Mouse (Mus musculus) heart, embryonic 12.5 days (tissue): Measurements from ENCODE around the gene Ocln. TPM values are rescaled to one million over a fixed set of nuclear protein-coding genes. Genes with fewer than 3 reads are reported as not detected.

Experiments used
- ATAC-seq: fragments of 200-750 bp; cut with Nextera tagmentation; 2 replicates; pipeline ENCODE4 v1.8.0; 2017; ENCODE audit warnings: moderate TSS enrichment, moderate library complexity; ENCODE audit not compliant: insufficient number of reproducible peaks, low FRiP score
- H3K27ac ChIP-seq: fragments of 300-500 bp; sonication (generic); 2 replicates; pipeline ENCODE4 v1.5.1; 2016; ENCODE audit warnings: mild to moderate bottlenecking, moderate library complexity; ENCODE audit not compliant: poor library complexity, severe bottlenecking
- H3K27me3 ChIP-seq: fragments of 300-500 bp; sonication (generic); replicated peaks from 2 replicates; pipeline ENCODE4 v1.6.1; 2016; ENCODE audit warnings: mild to moderate bottlenecking, moderate library complexity
- H3K36me3 ChIP-seq: fragments of 300-500 bp; sonication (generic); 2 replicates; pipeline ENCODE4 v1.6.1; 2016; ENCODE audit warnings: mild to moderate bottlenecking, moderate library complexity
- H3K4me1 ChIP-seq: fragments of 300-500 bp; sonication (generic); replicated peaks from 2 replicates; pipeline ENCODE4 v1.6.1; 2016; ENCODE audit warnings: mild to moderate bottlenecking
- H3K4me2 ChIP-seq: fragments of 300-500 bp; sonication (generic); 2 replicates; pipeline ENCODE4 v1.6.1; 2016; ENCODE audit warnings: mild to moderate bottlenecking, moderate library complexity
- H3K4me3 ChIP-seq: fragments of 300-500 bp; sonication (generic); 2 replicates; pipeline ENCODE4 v1.5.1; 2016; ENCODE audit warnings: mild to moderate bottlenecking
- H3K9ac ChIP-seq: fragments of 300-500 bp; sonication (generic); 2 replicates; pipeline ENCODE4 v1.6.1; 2016; ENCODE audit warnings: mild to moderate bottlenecking, moderate library complexity
- H3K9me3 ChIP-seq: fragments of 300-500 bp; sonication (generic); replicated peaks from 2 replicates; pipeline ENCODE4 v1.6.1; 2016; ENCODE audit warnings: mild to moderate bottlenecking, moderate library complexity
- WGBS: fragments of 180-500 bp; shearing (Covaris S2); methylation state at CpG from one replicate; pipeline ENCODE4 v1.1.7; 2016; 5-methylcytosine and 5-hydroxymethylcytosine counted together
- polyA plus RNA-seq: library from polyadenylated mRNA; unstranded; fragments of >200 nt; fragmentation: Nextera tagmentation; extraction: Ambion mirVana; gene quantifications from 2 replicates; pipeline ENCODE4 v1.2.1, GENCODE M21; 2016

Ocln gene
- polyA plus RNA-seq = 1.5 and 1.6 TPM in 2 replicates

GRCm38 (mm10) chr13:100552369-100553041, at the start of gene Ocln:
Gene Ocln (minus strand): TSS chr13:100552718.
- Histone ChIP-seq H3K9me3 (no peaks in the 10 kb centered on the region), H3K36me3 (no peaks in the 10 kb centered on the region), H3K27ac (no peak within 1 kb of the TSS), H3K4me1 (peaks cover 14% of the 10 kb centered on the region), H3K4me2 (peak within 1 kb of the TSS; percentile 100), H3K9ac (peak within 1 kb of the TSS; percentile 80), H3K27me3 (peaks cover 51% of the 10 kb centered on the region), H3K4me3 (peak within 1 kb of the TSS; percentile 89)
- 1% methylated on average over 45 of the region's 45 CpGs for WGBS
- ATAC-seq = peak; percentile 55

- 28% methylated on average over 8 of the region's 8 CpGs for WGBS
- H3K4me2 ChIP-seq = peak overlapping the region; percentile 52
- no peak overlapping the region for H3K27ac ChIP-seq
- H3K36me3 ChIP-seq = 0 out of 2 replicates have a peak, but pooled peaks cover 3% of the 10 kb centered on the region
- H3K27me3 ChIP-seq = no peaks in the 10 kb centered on the region
- peak; percentile 70 for ATAC-seq
- no peak overlapping the region for H3K9ac ChIP-seq
- 0 out of 2 replicates have a peak, but pooled peaks cover 3% of the 10 kb centered on the region for H3K4me1 ChIP-seq
- no peak overlapping the region for H3K4me3 ChIP-seq
- no peaks in the 10 kb centered on the region for H3K9me3 ChIP-seq
These were observed 48.5 kb upstream of the Ocln start for GRCm38 (mm10) chr13:100601034-100601433.

GRCm38 (mm10) chr13:100600317-100600716, 47.8 kb upstream of the Ocln start:
- 62% methylated on average over 12 of the region's 12 CpGs for WGBS
- H3K4me2 ChIP-seq = peak overlapping the region; percentile 52
- H3K4me3 ChIP-seq = no peak overlapping the region
- no peak overlapping the region for H3K27ac ChIP-seq
- H3K9me3 ChIP-seq = no peaks in the 10 kb centered on the region
- ATAC-seq = no peak
- 0 out of 2 replicates have a peak, but pooled peaks cover 3% of the 10 kb centered on the region for H3K36me3 ChIP-seq
- H3K27me3 ChIP-seq = no peaks in the 10 kb centered on the region
- 0 out of 2 replicates have a peak, but pooled peaks cover 3% of the 10 kb centered on the region for H3K4me1 ChIP-seq
- no peak overlapping the region for H3K9ac ChIP-seq

- Histone ChIP-seq H3K9ac (no peak overlapping the region), H3K4me1 (0 out of 2 replicates have a peak, but pooled peaks cover 3% of the 10 kb centered on the region), H3K27me3 (no peaks in the 10 kb centered on the region), H3K36me3 (0 out of 2 replicates have a peak, but pooled peaks cover 3% of the 10 kb centered on the region), H3K27ac (no peak overlapping the region), H3K9me3 (no peaks in the 10 kb centered on the region), H3K4me3 (no peak overlapping the region), H3K4me2 (no peak overlapping the region)
- WGBS = 79% methylated on average over 9 of the region's 9 CpGs
- no peak for ATAC-seq
These were observed 44.8 kb upstream of the Ocln start for GRCm38 (mm10) chr13:100597284-100597683.

- H3K4me2 ChIP-seq = no peak overlapping the region
- no peaks in the 10 kb centered on the region for H3K27me3 ChIP-seq
- no peak overlapping the region for H3K27ac ChIP-seq
- no peak overlapping the region for H3K4me3 ChIP-seq
- no peaks in the 10 kb centered on the region for H3K9me3 ChIP-seq
- no peak for ATAC-seq
- 0 out of 2 replicates have a peak, but pooled peaks cover 3% of the 10 kb centered on the region for H3K36me3 ChIP-seq
- 78% methylated on average over 3 of the region's 3 CpGs for WGBS
- H3K9ac ChIP-seq = no peak overlapping the region
- no peaks in the 10 kb centered on the region for H3K4me1 ChIP-seq
These were observed 43.0 kb upstream of the Ocln start for GRCm38 (mm10) chr13:100595552-100595885.

GRCm38 (mm10) chr13:100594838-100595551, 42.5 kb upstream of the Ocln start:
- no peak overlapping the region for H3K27ac ChIP-seq

GRCm38 (mm10) chr13:100594041-100594792, 41.7 kb upstream of the Ocln start:
- no peak overlapping the region for H3K9ac ChIP-seq
- H3K4me3 ChIP-seq = peak overlapping the region; percentile 7; the same call in 1 of the 2 replicates
- H3K4me1 ChIP-seq = no peaks in the 10 kb centered on the region
- H3K27me3 ChIP-seq = no peaks in the 10 kb centered on the region
- H3K9me3 ChIP-seq = no peaks in the 10 kb centered on the region
- peak; percentile 57; the same call in 1 of the 2 replicates for ATAC-seq
- no peak overlapping the region for H3K4me2 ChIP-seq
- H3K36me3 ChIP-seq = 0 out of 2 replicates have a peak, but pooled peaks cover 3% of the 10 kb centered on the region
- H3K27ac ChIP-seq = no peak overlapping the region
- WGBS = 59% methylated on average over 12 of the region's 17 CpGs

More at GRCm38 (mm10) chr13:100594838-100595551, 42.5 kb upstream of the Ocln start:
- Histone ChIP-seq H3K36me3 (0 out of 2 replicates have a peak, but pooled peaks cover 3% of the 10 kb centered on the region), H3K9ac (no peak overlapping the region), H3K4me3 (no peak overlapping the region), H3K27me3 (no peaks in the 10 kb centered on the region), H3K4me2 (no peak overlapping the region), H3K4me1 (no peaks in the 10 kb centered on the region), H3K9me3 (no peaks in the 10 kb centered on the region)
- 60% methylated on average over 5 of the region's 5 CpGs for WGBS
- no peak for ATAC-seq

GRCm38 (mm10) chr13:100588646-100589045, 36.1 kb upstream of the Ocln start:
- H3K27me3 ChIP-seq = no peaks in the 10 kb centered on the region

GRCm38 (mm10) chr13:100582144-100582543, 29.6 kb upstream of the Ocln start:
- peak overlapping the region; percentile 2; the same call in 1 of the 2 replicates for H3K27ac ChIP-seq
- peaks cover 11% of the 10 kb centered on the region for H3K4me1 ChIP-seq
- no peaks in the 10 kb centered on the region for H3K9me3 ChIP-seq
- H3K4me2 ChIP-seq = no peak overlapping the region
- ATAC-seq = peak; percentile 45; the same call in 1 of the 2 replicates
- no peaks in the 10 kb centered on the region for H3K27me3 ChIP-seq
- 35% methylated on average over 6 of the region's 6 CpGs for WGBS
- H3K4me3 ChIP-seq = no peak overlapping the region
- no peak overlapping the region for H3K9ac ChIP-seq
- H3K36me3 ChIP-seq = no peaks in the 10 kb centered on the region

More at GRCm38 (mm10) chr13:100588646-100589045, 36.1 kb upstream of the Ocln start:
- ATAC-seq = no peak
- Histone ChIP-seq H3K36me3 (no peaks in the 10 kb centered on the region), H3K9me3 (no peaks in the 10 kb centered on the region), H3K4me2 (0 out of 2 replicates have a peak overlapping the region, but pooled peaks have one; percentile 19), H3K4me3 (peak overlapping the region; percentile 6; the same call in 1 of the 2 replicates), H3K27ac (no peak overlapping the region), H3K4me1 (no peaks in the 10 kb centered on the region), H3K9ac (0 out of 2 replicates have a peak overlapping the region, but pooled peaks have one; percentile 35)
- WGBS = 83% methylated on average over 12 of the region's 12 CpGs

GRCm38 (mm10) chr13:100581701-100582100, 29.2 kb upstream of the Ocln start:
- H3K4me3 ChIP-seq = no peak overlapping the region
- H3K27me3 ChIP-seq = no peaks in the 10 kb centered on the region
- H3K36me3 ChIP-seq = no peaks in the 10 kb centered on the region
- H3K9me3 ChIP-seq = no peaks in the 10 kb centered on the region
- no peak overlapping the region for H3K4me2 ChIP-seq
- no peak overlapping the region for H3K9ac ChIP-seq
- peak; percentile 33; the same call in 1 of the 2 replicates for ATAC-seq
- 20% methylated on average over 3 of the region's 3 CpGs for WGBS
- H3K4me1 ChIP-seq = peaks cover 11% of the 10 kb centered on the region
- peak overlapping the region; percentile 2; the same call in 1 of the 2 replicates for H3K27ac ChIP-seq
